ENCODE assay signal across 8 mouse cellular contexts in genomic region chr6:117917576-117917975, GRCm38 (mm10). TPM values are rescaled to one million over a fixed set of nuclear protein-coding genes. Genes with fewer than 3 reads are reported as not detected.
DNase-seq lines count a peak whose midpoint lies in the region; ATAC-seq lines count a peak whose summit lies in the region.

No protein-coding gene starts in this region.

- peak overlapping the region; percentile 56 for H3K4me3 ChIP-seq in hindbrain, embryonic 13.5 days
- peak overlapping the region; percentile 62 for H3K4me3 ChIP-seq in limb, embryonic 10.5 days
- peak overlapping the region; percentile 79 for H3K4me3 ChIP-seq in midbrain, embryonic 10.5 days

- WGBS in hindbrain, embryonic 13.5 days: 2% methylated on average over 21 of the region's 21 CpGs
- 2% methylated on average over 21 of the region's 21 CpGs for WGBS in limb, embryonic 10.5 days
- WGBS in midbrain, embryonic 10.5 days: 1% methylated on average over 21 of the region's 21 CpGs

- H3K27ac ChIP-seq in hindbrain, embryonic 13.5 days: peak overlapping the region; percentile 79
- H3K27ac ChIP-seq in limb, embryonic 10.5 days: peak overlapping the region; percentile 96
- peak overlapping the region; percentile 94 for H3K27ac ChIP-seq in midbrain, embryonic 10.5 days (replicated peaks)

- H3K27me3 ChIP-seq in hindbrain, embryonic 13.5 days: no peaks in the 10 kb centered on the region
- H3K27me3 ChIP-seq in limb, embryonic 10.5 days (ENCODE audit: low read depth, poor library complexity, severe bottlenecking): no peaks in the 10 kb centered on the region
- H3K27me3 ChIP-seq in midbrain, embryonic 10.5 days (ENCODE audit: low read depth, poor library complexity, severe bottlenecking): no peaks in the 10 kb centered on the region

- H3K4me2 ChIP-seq in hindbrain, embryonic 13.5 days: peak overlapping the region; percentile 93

- peak; percentile 43; the same call in 1 of the 2 replicates for ATAC-seq in hindbrain, embryonic 13.5 days (ENCODE audit: low FRiP score)

- H3K36me3 ChIP-seq in hindbrain, embryonic 13.5 days: no peaks in the 10 kb centered on the region
- peaks cover 46% of the 10 kb centered on the region for H3K36me3 ChIP-seq in limb, embryonic 10.5 days
- peaks cover 42% of the 10 kb centered on the region for H3K36me3 ChIP-seq in midbrain, embryonic 10.5 days

- H3K9me3 ChIP-seq in hindbrain, embryonic 13.5 days: no peaks in the 10 kb centered on the region
- H3K9me3 ChIP-seq in limb, embryonic 10.5 days (replicated peaks): no peaks in the 10 kb centered on the region
- H3K9me3 ChIP-seq in midbrain, embryonic 10.5 days (replicated peaks): no peaks in the 10 kb centered on the region

- peak; percentile 94 for DNase-seq in R1 (ENCODE audit: low read depth, low spot score)
- DNase-seq in cerebellum, adult 9-10 months: peak; percentile 55
- peak; percentile 34 to 59 for DNase-seq in frontal cortex, adult 2 months (ENCODE audit: extremely low spot score in 1 of 2, low spot score in 1 of 2)
- peak; percentile 71 for DNase-seq in limb, embryonic 10.5 days (ENCODE audit: low spot score)
- DNase-seq in midbrain, embryonic 10.5 days (ENCODE audit: low spot score): peak; percentile 72
- peak; percentile 18 for DNase-seq in skeletal muscle tissue, adult 2 months (ENCODE audit: low read depth, low spot score)
- DNase-seq in yolk sac, embryonic 10.5 days (ENCODE audit: low spot score): peak; percentile 78

- peaks cover 35% of the 10 kb centered on the region for H3K4me1 ChIP-seq in hindbrain, embryonic 13.5 days (replicated peaks)
- peaks cover 35% of the 10 kb centered on the region for H3K4me1 ChIP-seq in limb, embryonic 10.5 days
- peaks cover 48% of the 10 kb centered on the region for H3K4me1 ChIP-seq in midbrain, embryonic 10.5 days

- peak overlapping the region; percentile 77 for H3K9ac ChIP-seq in hindbrain, embryonic 13.5 days

RNA-seq across cellular contexts. Expression of gene Hnrnpf, which starts 17.5 kb away (rescaled TPM):
- polyA plus RNA-seq in frontal cortex, adult 2 months (2012; rRNA removed): 121 and 126 TPM in 2 replicates
- polyA plus RNA-seq in hindbrain, embryonic 13.5 days (2015; fragmentation: Nextera tagmentation; extraction: Ambion mirVana): 307 and 313 TPM in 2 replicates
- polyA plus RNA-seq in limb, embryonic 10.5 days (2016; fragmentation: Nextera tagmentation; extraction: Ambion mirVana): 907 and 916 TPM in 2 replicates
- polyA plus RNA-seq in midbrain, embryonic 10.5 days (2016; fragmentation: Nextera tagmentation; extraction: Ambion mirVana): 762 and 839 TPM in 2 replicates

RNA-seq across cellular contexts. Expression of gene Fxyd4, which starts 19.9 kb away (rescaled TPM):
- polyA plus RNA-seq in frontal cortex, adult 2 months (2012; rRNA removed): 0.08 TPM in 1 of 2 replicates, not detected in the other
- 3.5 TPM in 2 replicates for polyA plus RNA-seq in hindbrain, embryonic 13.5 days (2015; fragmentation: Nextera tagmentation; extraction: Ambion mirVana)
- polyA plus RNA-seq in limb, embryonic 10.5 days (2016; fragmentation: Nextera tagmentation; extraction: Ambion mirVana): 3.4 and 3.6 TPM in 2 replicates
- polyA plus RNA-seq in midbrain, embryonic 10.5 days (2016; fragmentation: Nextera tagmentation; extraction: Ambion mirVana): 2.8 and 3.0 TPM in 2 replicates

RNA-seq across cellular contexts. Expression of gene Zfp239, which starts 55.7 kb away (rescaled TPM):
- polyA plus RNA-seq in frontal cortex, adult 2 months (2012; rRNA removed): 24.3 and 26.8 TPM in 2 replicates
- polyA plus RNA-seq in hindbrain, embryonic 13.5 days (2015; fragmentation: Nextera tagmentation; extraction: Ambion mirVana): 11.9 and 14.6 TPM in 2 replicates
- polyA plus RNA-seq in limb, embryonic 10.5 days (2016; fragmentation: Nextera tagmentation; extraction: Ambion mirVana): 14.6 and 17.3 TPM in 2 replicates
- 12.5 and 12.8 TPM in 2 replicates for polyA plus RNA-seq in midbrain, embryonic 10.5 days (2016; fragmentation: Nextera tagmentation; extraction: Ambion mirVana)

Comparison
In these comparisons a context has a peak if more than half of its experiments do, and no peak if none do; other contexts are left out.
1. Peak in every context shown above with its lines: DNase-seq, ATAC-seq, H3K4me3 ChIP-seq and H3K27ac ChIP-seq.
2. DNase-seq: peak in every context shown above with its lines; median percentile 94 in R1; 78 in yolk sac, embryonic 10.5 days; 72 in midbrain, embryonic 10.5 days; 71 in limb, embryonic 10.5 days; 55 in cerebellum, adult 9-10 months; 46 in frontal cortex, adult 2 months; 18 in skeletal muscle tissue, adult 2 months.